Mouse (Mus musculus) liver, adult 2 months (tissue): ENCODE data around the gene Sgk2. TPM values are rescaled to one million over a fixed set of nuclear protein-coding genes. Genes with fewer than 3 reads are reported as not detected.
A peak's percentile ranks its signal among the peaks of the same experiment; 100 is the strongest.

Experiments
- DNase-seq: peaks from one replicate; pipeline ENCODE4 v3.0.0-alpha.2; 2011; ENCODE audit warnings: low read depth, low spot score; ENCODE audit errors: extremely low read depth
- H3K27ac ChIP-seq: fragments of 200-500 bp; replicated peaks from 2 replicates; pipeline ENCODE4 v1.5.1; 2012; ENCODE audit warnings: low read depth, mild to moderate bottlenecking, control low read depth, inconsistent platforms, low read length; ENCODE audit not compliant: insufficient read depth
- H3K27me3 ChIP-seq: fragments of 200-500 bp; 2 replicates; pipeline ENCODE4 v1.6.1; 2012; ENCODE audit warnings: mild to moderate bottlenecking, moderate library complexity, low read length, inconsistent platforms; ENCODE audit not compliant: control insufficient read depth, insufficient read depth
- H3K36me3 ChIP-seq: fragments of 200-500 bp; 2 replicates; pipeline ENCODE4 v1.6.1; 2012; ENCODE audit warnings: low read length, inconsistent platforms; ENCODE audit not compliant: control insufficient read depth, insufficient read depth
- H3K4me1 ChIP-seq: fragments of 200-500 bp; 2 replicates; pipeline ENCODE4 v1.6.1; 2011; ENCODE audit warnings: low read length; ENCODE audit not compliant: control insufficient read depth, insufficient read depth
- H3K4me3 ChIP-seq: fragments of 200-500 bp; 2 replicates; pipeline ENCODE4 v1.5.1; 2011; ENCODE audit warnings: low read depth, mild to moderate bottlenecking, control low read depth, low read length, moderate library complexity; ENCODE audit not compliant: insufficient read depth
- H3K79me2 ChIP-seq: fragments of 200-500 bp; 2 replicates; pipeline ENCODE4 v1.6.1; 2012; ENCODE audit warnings: inconsistent platforms, mild to moderate bottlenecking, low read length, moderate library complexity; ENCODE audit not compliant: control insufficient read depth, insufficient read depth
- H3K9ac ChIP-seq: fragments of 200-500 bp; 2 replicates; pipeline ENCODE4 v1.6.1; 2012; ENCODE audit warnings: low read depth, mild to moderate bottlenecking, control low read depth, inconsistent platforms, low read length
- CTCF ChIP-seq: fragments of 200-500 bp; IDR thresholded peaks from 2 replicates; pipeline ENCODE4 v1.5.1; 2011; ENCODE audit warnings: low read depth, low read length, control low read depth
- POLR2A ChIP-seq: fragments of 200-500 bp; IDR thresholded peaks from 2 replicates; pipeline ENCODE4 v1.6.1; 2011; ENCODE audit warnings: low read length, control low read depth; ENCODE audit not compliant: insufficient read depth; ENCODE audit errors: extremely low read depth
- WGBS: fragments of 180-500 bp; shearing (Covaris S2); methylation state at CpG from one replicate; pipeline ENCODE4 v1.1.7; 2018; 5-methylcytosine and 5-hydroxymethylcytosine counted together
- polyA plus RNA-seq: library from polyadenylated mRNA; depleted of rRNA; stranded (reverse); fragments of >200 nt; gene quantifications from 2 replicates; pipeline ENCODE4 v1.2.3, GENCODE M21; 2012
- total RNA-seq: library from RNA; depleted of rRNA; stranded (reverse); fragments of >200 nt; gene quantifications from 2 replicates; pipeline ENCODE4 v1.2.3, GENCODE M21; 2014

Gene Sgk2
- total and polyA plus RNA-seq, 2 experiments, result 27.8 to 39.4 TPM

DNA sequence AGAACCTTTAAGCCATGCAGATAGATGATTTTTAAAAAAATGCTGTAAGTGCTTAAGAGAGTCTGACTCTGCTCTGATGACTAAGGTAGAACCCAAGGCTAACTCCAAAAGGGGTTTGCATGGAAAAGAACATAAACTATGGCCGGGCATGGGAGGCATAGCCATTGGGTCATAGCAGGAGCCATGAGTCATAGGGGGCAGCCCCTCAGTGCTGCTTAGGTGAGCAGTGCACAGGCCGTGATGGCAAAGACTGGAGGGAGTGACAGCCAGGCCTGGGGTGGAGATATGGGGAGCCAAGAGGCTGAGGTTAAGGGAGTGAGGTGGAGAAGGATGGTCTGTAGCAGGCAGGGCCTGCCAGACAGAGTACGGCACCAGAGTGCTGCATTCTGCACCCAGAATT is 18.0 kb upstream of the Sgk2 start:
- TF ChIP-seq CTCF, result no peak
- no peak for TF ChIP-seq POLR2A
- Histone ChIP-seq H3K36me3 (no peaks in the 10 kb centered on the region), H3K79me2 (no peaks in the 10 kb centered on the region), H3K4me3 (no peak overlapping the region), H3K27me3 (no peaks in the 10 kb centered on the region), H3K27ac (no peak overlapping the region), H3K9ac (no peak overlapping the region), H3K4me1 (peaks cover 8% of the 10 kb centered on the region; the same call in 1 of the 2 replicates)
- DNase-seq, result no peak
- 83% methylated on average over 3 of the region's 3 CpGs for WGBS

DNA sequence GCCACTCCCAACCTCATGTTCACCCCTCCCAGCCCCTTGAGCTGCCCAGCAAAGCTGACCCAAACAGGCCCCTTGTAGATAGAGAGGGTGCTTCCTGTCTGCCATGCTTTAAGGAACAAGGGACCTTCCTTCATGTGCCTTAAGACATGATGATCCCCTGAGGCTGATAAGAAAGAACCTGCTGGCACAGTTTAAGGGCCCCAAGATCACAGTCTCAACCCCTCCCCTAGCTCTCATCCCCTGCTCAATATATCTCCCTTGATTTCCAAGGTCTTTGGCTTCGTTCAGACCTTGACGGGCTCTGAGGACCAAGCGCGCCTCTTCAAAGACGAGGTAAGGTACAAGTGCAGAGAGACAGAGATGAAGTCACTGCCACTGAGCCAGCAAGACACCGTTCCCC is 16.2 kb upstream of the Sgk2 start:
- H3K27ac ChIP-seq, result no peak overlapping the region
- no peak overlapping the region for H3K4me3 ChIP-seq
- 91% methylated on average over 6 of the region's 6 CpGs for WGBS
- no peaks in the 10 kb centered on the region for H3K36me3 ChIP-seq
- no peak for DNase-seq
- H3K9ac ChIP-seq, result no peak overlapping the region
- no peaks in the 10 kb centered on the region for H3K27me3 ChIP-seq
- H3K4me1 ChIP-seq, result peaks cover 13% of the 10 kb centered on the region
- no peaks in the 10 kb centered on the region for H3K79me2 ChIP-seq
- no peak for TF ChIP-seq CTCF
- no peak for TF ChIP-seq POLR2A

DNA sequence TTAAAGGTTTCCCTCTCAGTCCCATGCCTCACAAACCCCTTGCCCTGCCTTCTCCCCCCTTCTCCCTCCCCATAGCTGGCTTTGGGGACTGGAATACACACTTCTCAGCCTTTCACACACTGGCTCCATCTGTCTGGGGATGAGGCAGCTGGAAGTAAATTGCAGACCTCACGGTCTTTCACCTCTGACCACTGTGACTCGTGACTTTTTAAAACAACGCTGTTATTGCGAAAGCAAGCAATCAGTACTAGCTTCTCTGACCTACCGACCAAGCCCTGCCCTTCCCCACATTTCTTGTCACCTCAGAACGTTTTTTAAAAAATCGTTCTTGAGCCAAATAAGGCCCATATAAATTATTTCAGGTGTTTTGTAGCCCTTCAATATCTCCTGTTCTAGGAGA is 14.4 kb upstream of the Sgk2 start:
- DNase-seq, result peak; percentile 97
- Histone ChIP-seq H3K27ac (no peak overlapping the region), H3K36me3 (no peaks in the 10 kb centered on the region), H3K4me3 (no peak overlapping the region), H3K27me3 (no peaks in the 10 kb centered on the region), H3K9ac (no peak overlapping the region), H3K79me2 (no peaks in the 10 kb centered on the region), H3K4me1 (peaks cover 20% of the 10 kb centered on the region)
- no peak for TF ChIP-seq POLR2A
- no peak for TF ChIP-seq CTCF
- 14% methylated on average over 7 of the region's 7 CpGs for WGBS

DNA sequence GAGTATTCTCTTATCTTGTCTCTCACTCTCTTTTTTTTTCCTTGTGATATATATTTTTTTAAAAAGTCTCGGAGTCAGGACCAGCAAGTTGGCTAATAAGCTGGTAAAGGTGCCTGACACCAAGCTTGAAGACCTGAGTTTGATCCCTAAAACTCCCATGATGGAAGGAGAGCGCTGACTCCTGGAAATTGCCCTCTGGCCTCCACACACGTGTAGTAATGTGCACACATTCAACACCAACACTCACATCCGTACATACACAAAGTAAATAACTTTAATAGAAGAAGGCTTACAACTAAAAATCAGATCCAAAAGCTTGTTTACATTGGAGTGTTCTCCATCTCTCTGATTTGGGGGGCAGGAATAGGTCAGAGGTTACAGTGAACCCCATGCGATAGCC is 13.9 kb upstream of the Sgk2 start:
- Histone ChIP-seq H3K9ac (no peak overlapping the region), H3K36me3 (no peaks in the 10 kb centered on the region), H3K4me1 (peaks cover 20% of the 10 kb centered on the region), H3K27me3 (no peaks in the 10 kb centered on the region), H3K27ac (no peak overlapping the region), H3K4me3 (no peak overlapping the region), H3K79me2 (no peaks in the 10 kb centered on the region)
- DNase-seq, result peak; percentile 51
- WGBS, result 24% methylated on average over 5 of the region's 5 CpGs
- TF ChIP-seq POLR2A, result no peak
- no peak for TF ChIP-seq CTCF

DNA sequence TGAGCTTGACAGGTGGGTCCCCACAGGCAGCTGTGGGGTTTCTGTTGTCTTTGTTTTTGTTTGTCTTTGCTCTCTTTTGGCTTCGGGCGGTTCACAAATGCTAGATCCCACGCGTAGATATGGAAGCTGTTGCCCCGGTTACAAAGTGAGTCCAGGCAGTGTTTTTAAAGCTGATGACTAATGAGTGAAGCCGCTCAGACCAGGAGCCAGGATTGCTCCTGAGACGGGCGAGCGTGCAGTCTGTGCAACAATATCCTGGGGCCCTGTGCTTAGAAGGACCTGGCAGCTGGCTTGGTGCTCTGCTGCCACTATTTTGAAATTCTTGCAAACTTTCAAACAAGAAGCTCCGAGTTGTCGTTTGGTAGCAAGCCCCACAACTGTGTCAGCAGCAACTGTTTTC is 13.5 kb upstream of the Sgk2 start:
- DNase-seq, result peak; percentile 53
- H3K79me2 ChIP-seq, result no peaks in the 10 kb centered on the region
- H3K27ac ChIP-seq, result no peak overlapping the region
- H3K36me3 ChIP-seq, result no peaks in the 10 kb centered on the region
- peaks cover 20% of the 10 kb centered on the region for H3K4me1 ChIP-seq
- H3K4me3 ChIP-seq, result no peak overlapping the region
- 0 out of 2 replicates have a peak overlapping the region, but pooled peaks have one; percentile 9 for H3K9ac ChIP-seq
- no peaks in the 10 kb centered on the region for H3K27me3 ChIP-seq
- TF ChIP-seq POLR2A (no peak), CTCF (no peak)
- 23% methylated on average over 11 of the region's 11 CpGs for WGBS

DNA sequence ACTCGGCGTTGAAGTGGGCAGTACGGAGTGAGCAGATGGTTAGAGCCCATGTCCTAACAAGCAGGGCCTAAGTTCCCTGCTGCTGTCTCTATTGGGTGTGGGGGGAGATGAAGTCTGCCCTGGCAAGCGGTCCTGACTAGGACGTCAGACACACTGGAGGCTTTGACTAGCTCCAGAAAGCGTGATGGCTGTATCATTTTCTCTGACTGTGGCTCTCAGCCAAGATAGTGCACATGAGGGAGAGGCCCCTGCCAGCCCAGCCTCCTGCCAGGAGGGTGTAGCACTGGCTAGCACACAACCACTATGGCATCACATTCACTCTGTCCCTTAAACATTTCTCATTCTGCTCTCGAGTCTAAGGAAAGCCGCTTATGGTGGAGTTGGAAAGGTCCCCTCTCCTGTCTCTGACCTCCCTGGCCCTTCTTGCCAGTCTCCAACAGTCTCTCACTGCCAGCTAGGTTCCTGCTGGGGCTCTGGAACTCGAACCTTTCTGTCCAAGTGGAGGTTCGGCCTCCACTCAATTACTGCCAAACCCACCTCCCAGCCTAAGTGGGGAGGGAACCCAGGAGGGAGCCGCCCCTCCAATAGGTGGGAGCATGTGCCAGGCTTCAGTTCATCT is 11.9 kb upstream of the Sgk2 start:
- no peaks in the 10 kb centered on the region for H3K36me3 ChIP-seq
- no peaks in the 10 kb centered on the region for H3K79me2 ChIP-seq
- peaks cover 20% of the 10 kb centered on the region for H3K4me1 ChIP-seq
- H3K27ac ChIP-seq, result peak overlapping the region; percentile 22
- DNase-seq, result peak; percentile 51
- H3K27me3 ChIP-seq, result no peaks in the 10 kb centered on the region
- 56% methylated on average over 11 of the region's 11 CpGs for WGBS
- H3K4me3 ChIP-seq, result no peak overlapping the region
- no peak overlapping the region for H3K9ac ChIP-seq
- TF ChIP-seq POLR2A, result no peak
- no peak for TF ChIP-seq CTCF
